30 mouse cellular contexts compared by ENCODE assay signal in the genomic region with DNA sequence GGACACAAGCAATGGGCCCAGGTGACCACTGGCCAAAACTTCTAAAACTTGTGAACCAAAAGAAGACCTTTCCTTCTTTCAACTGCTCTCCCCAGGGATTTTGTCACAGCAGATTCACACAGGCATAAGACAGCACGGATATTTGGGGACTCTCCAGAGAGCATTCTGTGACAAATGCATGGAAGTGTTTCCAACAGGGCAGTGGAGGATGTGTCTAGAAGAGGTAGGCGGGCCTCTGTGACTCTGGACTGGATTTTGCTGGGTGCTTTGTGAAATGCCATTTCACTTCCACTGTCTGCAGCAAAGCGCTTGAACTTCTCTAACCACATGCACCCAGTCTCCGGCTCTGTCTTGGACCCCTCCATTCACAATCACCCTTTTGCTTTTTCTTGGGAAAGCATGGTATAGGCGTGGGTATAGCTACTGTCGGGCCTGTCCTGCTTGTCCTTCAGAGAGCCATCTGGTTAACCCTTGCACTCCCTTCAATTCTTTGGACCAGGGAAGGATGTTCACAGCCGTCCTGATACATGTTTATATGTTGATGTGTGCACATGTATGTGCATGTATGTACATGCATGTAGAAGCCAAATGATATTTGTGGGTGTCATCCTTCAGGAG.
DNase-seq lines count a peak whose midpoint lies in the region; ATAC-seq and TF ChIP-seq lines count a peak whose summit lies in the region.
"Had no signal": no experiment of that assay in that cellular context is flagged by ENCODE, and none has a peak within 500 bp of the region (broad histone marks: within the 10 kb centered on the region; RNA-seq: fewer than 3 reads in every experiment).

No protein-coding gene starts in this region.

- H3K9me3 ChIP-seq in hindbrain, embryonic 15.5 days: no peaks in the 10 kb centered on the region
- H3K9me3 ChIP-seq in hindbrain, postnatal 0 days (ENCODE audit: low read length): no peaks in the 10 kb centered on the region
- H3K9me3 ChIP-seq: embryonic facial prominence, embryonic 13.5 days; embryonic facial prominence, embryonic 15.5 days had no signal

- 84% methylated on average over 7 of the region's 7 CpGs for WGBS in hindbrain, embryonic 15.5 days
- 75% methylated on average over 7 of the region's 7 CpGs for WGBS in hindbrain, postnatal 0 days

- H3K27me3 ChIP-seq in hindbrain, embryonic 15.5 days: no peaks in the 10 kb centered on the region
- H3K27me3 ChIP-seq in hindbrain, postnatal 0 days (ENCODE audit: insufficient read depth, low read length): no peaks in the 10 kb centered on the region
- H3K27me3 ChIP-seq: CH12.LX; embryonic facial prominence, embryonic 13.5 days; embryonic facial prominence, embryonic 15.5 days; forebrain, embryonic 12.5 days; Patski had no signal

- no peak overlapping the region for H3K4me3 ChIP-seq in hindbrain, embryonic 15.5 days
- no peak overlapping the region for H3K4me3 ChIP-seq in hindbrain, postnatal 0 days (ENCODE audit: low read length)
- H3K4me3 ChIP-seq in layer of hippocampus, adult 2 months: no peak overlapping the region
- H3K4me3 ChIP-seq: embryonic facial prominence, embryonic 13.5 days; embryonic facial prominence, embryonic 15.5 days; erythroblast, embryonic 14.5 days; forebrain, embryonic 10.5 days; forebrain, embryonic 12.5 days had no signal

- no peak overlapping the region for H3K9ac ChIP-seq in hindbrain, embryonic 15.5 days
- no peak overlapping the region for H3K9ac ChIP-seq in hindbrain, postnatal 0 days (replicated peaks; ENCODE audit: low read length)
- H3K9ac ChIP-seq: embryonic facial prominence, embryonic 13.5 days; embryonic facial prominence, embryonic 15.5 days; forebrain, embryonic 12.5 days had no signal

- peak; percentile 75 for ATAC-seq in frontal cortex, adult (ENCODE audit: low TSS enrichment)
- 0 out of 2 replicates have a peak, but pooled peaks have one; percentile 56 for ATAC-seq in hindbrain, embryonic 15.5 days (ENCODE audit: low FRiP score, low read depth)
- ATAC-seq in hindbrain, postnatal 0 days: no peak
- ATAC-seq: activated CD4-positive, CD25-positive, alpha-beta regulatory T cell, adult 4 months; CD4-positive, CD25-positive, alpha-beta regulatory T cell, adult 4 months; forebrain, embryonic 14.5 days had no signal

- H3K27ac ChIP-seq in hindbrain, embryonic 15.5 days (replicated peaks): no peak overlapping the region
- no peak overlapping the region for H3K27ac ChIP-seq in hindbrain, postnatal 0 days
- H3K27ac ChIP-seq in layer of hippocampus, adult 2 months: peak overlapping the region; percentile 44; the same call in 1 of the 2 replicates
- H3K27ac ChIP-seq: embryonic facial prominence, embryonic 13.5 days; embryonic facial prominence, embryonic 15.5 days; forebrain, embryonic 10.5 days; forebrain, embryonic 12.5 days had no signal

- H3K36me3 ChIP-seq in hindbrain, embryonic 15.5 days: no peaks in the 10 kb centered on the region
- peaks cover 4% of the 10 kb centered on the region; the same call in 1 of the 2 replicates for H3K36me3 ChIP-seq in hindbrain, postnatal 0 days (ENCODE audit: insufficient read depth, low read length)
- H3K36me3 ChIP-seq: embryonic facial prominence, embryonic 15.5 days; forebrain, embryonic 10.5 days; forebrain, embryonic 12.5 days; G1E had no signal

- no peak overlapping the region for H3K4me2 ChIP-seq in hindbrain, embryonic 15.5 days
- no peak overlapping the region for H3K4me2 ChIP-seq in hindbrain, postnatal 0 days (ENCODE audit: low read depth, low read length)
- H3K4me2 ChIP-seq: embryonic facial prominence, embryonic 13.5 days; embryonic facial prominence, embryonic 15.5 days; forebrain, embryonic 12.5 days had no signal

- no peaks in the 10 kb centered on the region for H3K4me1 ChIP-seq in hindbrain, embryonic 15.5 days (replicated peaks)
- no peaks in the 10 kb centered on the region for H3K4me1 ChIP-seq in hindbrain, postnatal 0 days (ENCODE audit: insufficient read depth, low read length)
- H3K4me1 ChIP-seq: embryonic facial prominence, embryonic 15.5 days; forebrain, embryonic 12.5 days had no signal

- no peak for DNase-seq in frontal cortex, postnatal 25 days (ENCODE audit: low spot score in 2 of 2)
- no peak for DNase-seq in hindbrain, postnatal 0 days (ENCODE audit: low spot score)
- DNase-seq in layer of hippocampus, adult 2 months (ENCODE audit: low spot score in 2 of 2): no peak
- DNase-seq in layer of hippocampus, postnatal 25 days (ENCODE audit: extremely low spot score in 1 of 2, low spot score in 1 of 2): no peak
- DNase-seq in right cerebral cortex, adult 2 months (ENCODE audit: low spot score in 2 of 2): peak; percentile 29 to 40
- no peak for DNase-seq in right cerebral cortex, postnatal 25 days
- DNase-seq: adrenal gland, adult 8-10 months; adrenal gland, postnatal 14 days; adrenal gland, postnatal 36 days; B cell, adult 2 months; cerebellum, adult 11 months; cerebellum, adult 18-20 months; cerebellum, adult 8-10 months; cerebellum, adult 9-11 months; cerebellum, postnatal 14 days; cerebellum, postnatal 36 days; embryo, embryonic 11 days had no signal

- TF ChIP-seq CTCF in hindbrain, postnatal 0 days (IDR thresholded peaks at IDR 0.05; ENCODE audit: low read depth): no peak
- TF ChIP-seq CTCF in layer of hippocampus, adult 2 months (conservative IDR thresholded peaks at IDR 0.05): no peak

Comparison
In these comparisons a context has a peak if more than half of its experiments do, and no peak if none do; other contexts are left out.
1. DNase-seq: peak in right cerebral cortex, adult 2 months (2 of 2); none in frontal cortex, postnatal 25 days (0 of 2), hindbrain, postnatal 0 days (single experiment), layer of hippocampus, adult 2 months (0 of 2), layer of hippocampus, postnatal 25 days (0 of 2) and right cerebral cortex, postnatal 25 days (single experiment).